8 mouse cellular contexts compared by ENCODE assay signal in the genomic region with DNA sequence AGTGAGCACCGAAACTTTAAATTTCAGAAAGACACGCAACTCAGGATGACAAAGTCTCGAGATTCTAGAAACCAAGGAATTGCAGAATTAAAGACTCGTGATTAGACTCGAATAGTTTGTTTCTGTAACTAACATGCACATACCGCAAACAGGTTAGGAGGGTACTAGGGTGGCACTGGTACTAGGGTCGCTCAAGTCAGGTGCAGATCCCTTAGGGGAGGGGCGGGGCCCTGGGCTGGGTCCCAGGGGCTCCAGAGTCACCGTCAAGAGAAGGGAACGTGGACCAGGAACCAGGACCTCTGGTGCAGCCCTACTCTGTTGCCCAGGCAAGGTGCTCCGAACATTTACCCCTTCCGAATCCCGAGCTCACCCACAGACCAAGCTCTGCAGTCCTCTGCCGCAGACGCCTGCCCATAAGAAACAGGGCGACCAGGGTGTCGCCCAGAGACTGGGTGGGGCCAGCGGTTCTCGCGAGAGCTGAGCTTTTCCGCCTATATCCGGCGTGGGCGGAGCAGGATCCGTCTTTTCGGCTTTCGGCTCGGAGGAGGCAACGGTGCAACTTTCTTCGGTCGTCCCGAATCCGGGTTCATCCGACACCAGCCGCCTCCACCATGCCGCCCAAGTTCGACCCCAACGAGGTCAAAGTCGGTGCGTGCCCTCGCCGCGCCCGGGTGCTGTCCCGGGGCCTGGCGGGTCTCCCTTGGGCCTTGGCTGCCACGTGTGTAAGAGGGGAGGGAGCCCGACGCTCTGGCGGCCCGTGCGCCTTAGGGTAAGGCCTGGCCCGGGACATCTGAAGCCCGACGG. TPM values are rescaled to one million over a fixed set of nuclear protein-coding genes. Genes with fewer than 3 reads are reported as not detected.
DNase-seq lines count a peak whose midpoint lies in the region; ATAC-seq lines count a peak whose summit lies in the region.

TSS of gene Rpl12 (plus strand) at position 368 of the 804 bp plus-strand sequence.
TSS of gene Lrsam1 (minus strand) at position 423 of the 804 bp plus-strand sequence.

- 3% methylated on average over 55 of the region's 55 CpGs for WGBS in hindbrain, embryonic 12.5 days

- H3K9me3 ChIP-seq in hindbrain, embryonic 12.5 days (replicated peaks), result no peaks in the 10 kb centered on the region

- H3K36me3 ChIP-seq in hindbrain, embryonic 12.5 days, result peaks cover 40% of the 10 kb centered on the region

- ATAC-seq in hindbrain, embryonic 12.5 days (ENCODE audit: low FRiP score), result peak; percentile 93

- H3K4me3 ChIP-seq in hindbrain, embryonic 12.5 days, result peak within 1 kb of the TSS; percentile 76

- H3K9ac ChIP-seq in hindbrain, embryonic 12.5 days, result peak within 1 kb of the TSS; percentile 93

- H3K27ac ChIP-seq in hindbrain, embryonic 12.5 days, result peak within 1 kb of the TSS; percentile 72

- peak; percentile 94 for DNase-seq in Muller cell, postnatal 12 days (ENCODE audit: inconsistent ontology term)
- peak; percentile 92 for DNase-seq in cerebellum, adult 9-11 months
- peak; percentile 90 to 92 for DNase-seq in frontal cortex, postnatal 10 days (ENCODE audit: low spot score in 2 of 2)
- peak; percentile 89 to 90 for DNase-seq in layer of hippocampus, postnatal 25 days (ENCODE audit: extremely low spot score in 1 of 2, low spot score in 1 of 2)
- peak; percentile 95 for DNase-seq in lung, postnatal 25 days (ENCODE audit: low spot score)
- peak; percentile 97 for DNase-seq in retina, embryonic 14.5 days (ENCODE audit: low spot score)
- DNase-seq in thymus, postnatal 4 days, result peak; percentile 98

- H3K4me2 ChIP-seq in hindbrain, embryonic 12.5 days (replicated peaks), result peak within 1 kb of the TSS; percentile 73

- peaks cover 33% of the 10 kb centered on the region for H3K4me1 ChIP-seq in hindbrain, embryonic 12.5 days

- H3K27me3 ChIP-seq in hindbrain, embryonic 12.5 days, result no peaks in the 10 kb centered on the region

RNA-seq across cellular contexts. Expression of gene Rpl12, which starts in this region (rescaled TPM):
- 101 and 114 TPM in 2 replicates for polyA plus RNA-seq in hindbrain, embryonic 12.5 days (2016; fragmentation: Nextera tagmentation; extraction: Ambion mirVana)
- total RNA-seq in layer of hippocampus, postnatal 25 days (2021), result 100 to 1,000 TPM; 101 to 110 TPM

RNA-seq across cellular contexts. Expression of gene Lrsam1, which starts in this region (rescaled TPM):
- polyA plus RNA-seq in hindbrain, embryonic 12.5 days (2016; fragmentation: Nextera tagmentation; extraction: Ambion mirVana), result 19.0 and 22.0 TPM in 2 replicates
- 10 to 100 TPM; 35.6 to 36.1 TPM for total RNA-seq in layer of hippocampus, postnatal 25 days (2021)

Comparison
In these comparisons a context has a peak if more than half of its experiments do, and no peak if none do; other contexts are left out.
1. Peak in every context shown above with its lines: DNase-seq, ATAC-seq, H3K4me3 ChIP-seq and H3K27ac ChIP-seq.